In the genomic region with DNA sequence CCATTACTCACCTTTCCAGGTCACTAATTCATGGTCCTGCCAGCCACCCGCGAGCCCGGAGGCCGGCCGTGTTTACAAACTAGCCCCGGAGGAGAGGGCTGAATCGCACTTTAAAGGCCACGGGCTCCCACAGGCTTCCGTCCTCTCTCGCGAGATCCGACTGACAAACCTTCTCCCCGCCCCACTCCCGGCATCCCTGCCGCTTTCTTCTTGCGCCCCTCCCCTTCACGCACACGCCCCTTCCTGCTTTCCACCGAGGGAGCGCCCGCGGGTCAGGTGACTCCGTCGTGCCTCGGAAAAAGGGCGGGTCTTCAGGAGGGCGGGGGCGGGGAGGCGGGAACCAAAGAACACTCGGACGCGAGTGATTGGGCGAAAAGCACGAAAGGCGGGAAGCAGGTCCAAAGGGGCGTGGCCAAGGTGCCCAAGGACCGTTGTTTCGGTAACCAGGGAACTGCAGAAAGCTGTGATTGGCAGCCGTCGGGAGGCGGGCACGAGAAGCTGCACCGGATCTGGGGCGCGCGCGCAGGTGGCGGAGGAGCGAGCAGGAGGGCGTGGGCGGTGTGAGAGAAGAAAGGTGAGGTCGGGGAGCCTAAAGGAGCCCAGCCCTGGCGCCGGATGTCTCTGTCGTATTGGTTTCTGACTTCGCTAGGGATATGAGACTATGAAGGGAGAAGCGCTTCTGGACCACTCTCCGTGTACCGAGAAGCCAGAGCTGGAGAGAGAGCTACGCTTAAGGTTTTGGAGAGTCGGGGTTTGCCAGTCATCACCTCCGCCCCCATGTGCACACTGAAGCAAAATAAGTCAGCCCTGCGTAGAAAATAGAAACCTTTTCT, we compare ENCODE assay signal across 8 mouse cellular contexts. TPM values are rescaled to one million over a fixed set of nuclear protein-coding genes. Genes with fewer than 3 reads are reported as not detected.
DNase-seq lines count a peak whose midpoint lies in the region; ATAC-seq lines count a peak whose summit lies in the region.

Atf2 (minus strand) TSS at position 176 of the 833 bp plus-strand sequence.

- under 1% methylated on average over 63 of the region's 63 CpGs for WGBS in heart, embryonic 10.5 days
- under 1% methylated on average over 63 of the region's 63 CpGs for WGBS in kidney, embryonic 15.5 days

- H3K27me3 ChIP-seq in heart, embryonic 10.5 days (ENCODE audit: insufficient read depth, poor library complexity, severe bottlenecking), result no peaks in the 10 kb centered on the region
- H3K27me3 ChIP-seq in kidney, embryonic 15.5 days, result no peaks in the 10 kb centered on the region

- ATAC-seq in erythroblast, adult 5-6 weeks (replicated peaks; ENCODE audit: low FRiP score, poor library complexity, severe bottlenecking), result peak; percentile 94
- peak; percentile 97 for ATAC-seq in kidney, embryonic 15.5 days (replicated peaks; ENCODE audit: low FRiP score)
- peak; percentile 97 for ATAC-seq in monocyte, adult 5-6 weeks (replicated peaks; ENCODE audit: insufficient number of reproducible peaks, low FRiP score, low TSS enrichment, poor library complexity, severe bottlenecking)

- H3K9me3 ChIP-seq in heart, embryonic 10.5 days, result no peaks in the 10 kb centered on the region
- H3K9me3 ChIP-seq in kidney, embryonic 15.5 days (replicated peaks), result no peaks in the 10 kb centered on the region

- H3K9ac ChIP-seq in kidney, embryonic 15.5 days, result peak within 1 kb of the TSS; percentile 93

- H3K36me3 ChIP-seq in heart, embryonic 10.5 days, result peaks cover 3% of the 10 kb centered on the region; the same call in 1 of the 2 replicates
- H3K36me3 ChIP-seq in kidney, embryonic 15.5 days, result 0 out of 2 replicates have a peak, but pooled peaks cover 2% of the 10 kb centered on the region

- peak; percentile 99 for DNase-seq in B cell, adult 2 months
- peak; percentile 100 for DNase-seq in brain, adult 2 months (ENCODE audit: low read depth, low spot score)
- DNase-seq in heart, embryonic 10.5 days (ENCODE audit: low spot score), result peak; percentile 100
- peak; percentile 100 for DNase-seq in liver
- peak; percentile 99 for DNase-seq in spleen, postnatal 4 days (ENCODE audit: low spot score in 2 of 2)

- peak within 1 kb of the TSS; percentile 94 for H3K4me3 ChIP-seq in heart, embryonic 10.5 days
- peak within 1 kb of the TSS; percentile 99 for H3K4me3 ChIP-seq in kidney, embryonic 15.5 days (replicated peaks)

- H3K4me1 ChIP-seq in heart, embryonic 10.5 days, result peaks cover 4% of the 10 kb centered on the region; the same call in 1 of the 2 replicates
- peaks cover 12% of the 10 kb centered on the region; the same call in 1 of the 2 replicates for H3K4me1 ChIP-seq in kidney, embryonic 15.5 days

- peak within 1 kb of the TSS; percentile 79 for H3K4me2 ChIP-seq in kidney, embryonic 15.5 days

- peak within 1 kb of the TSS; percentile 96 for H3K27ac ChIP-seq in heart, embryonic 10.5 days
- peak within 1 kb of the TSS; percentile 94 for H3K27ac ChIP-seq in kidney, embryonic 15.5 days

RNA-seq across cellular contexts. Expression of gene Atf2, which starts in this region (rescaled TPM):
- 90.5 and 111 TPM in 2 replicates for total RNA-seq in erythroblast, adult 5-6 weeks (2015; ENCODE audit: low replicate concordance)
- total RNA-seq in erythroblast, adult 5-6 weeks (2017; ENCODE audit: low replicate concordance), result 74.7 and 81.4 TPM in 2 replicates
- polyA plus RNA-seq in heart, embryonic 10.5 days (2016; fragmentation: Nextera tagmentation; extraction: Ambion mirVana), result 48.8 and 58.2 TPM in 2 replicates
- 72.9 and 76.7 TPM in 2 replicates for polyA plus RNA-seq in kidney, embryonic 15.5 days (2015; fragmentation: Nextera tagmentation; extraction: Ambion mirVana)
- total RNA-seq in monocyte, adult 5-6 weeks (2017), result 40.6 to 51.3 TPM (median 44.1 TPM) in 3 replicates

Comparison
In these comparisons a context has a peak if more than half of its experiments do, and no peak if none do; other contexts are left out.
1. Peak in every context shown above with its lines: DNase-seq, ATAC-seq, H3K4me3 ChIP-seq and H3K27ac ChIP-seq.